Mouse (Mus musculus) liver, adult 2 months (tissue): Measurements from ENCODE around the gene Tekt2. TPM values are rescaled to one million over a fixed set of nuclear protein-coding genes. Genes with fewer than 3 reads are reported as not detected.
A peak's percentile ranks its signal among the peaks of the same experiment; 100 is the strongest.

ENCODE experiments used
- DNase-seq: peaks from one replicate; pipeline ENCODE4 v3.0.0-alpha.2; 2011; ENCODE audit warnings: low read depth, low spot score; ENCODE audit errors: extremely low read depth
- H3K27ac ChIP-seq: fragments of 200-500 bp; replicated peaks from 2 replicates; pipeline ENCODE4 v1.5.1; 2012; ENCODE audit warnings: low read depth, mild to moderate bottlenecking, control low read depth, inconsistent platforms, low read length; ENCODE audit not compliant: insufficient read depth
- H3K27me3 ChIP-seq: fragments of 200-500 bp; 2 replicates; pipeline ENCODE4 v1.6.1; 2012; ENCODE audit warnings: mild to moderate bottlenecking, moderate library complexity, low read length, inconsistent platforms; ENCODE audit not compliant: control insufficient read depth, insufficient read depth
- H3K36me3 ChIP-seq: fragments of 200-500 bp; 2 replicates; pipeline ENCODE4 v1.6.1; 2012; ENCODE audit warnings: low read length, inconsistent platforms; ENCODE audit not compliant: control insufficient read depth, insufficient read depth
- H3K4me1 ChIP-seq: fragments of 200-500 bp; 2 replicates; pipeline ENCODE4 v1.6.1; 2011; ENCODE audit warnings: low read length; ENCODE audit not compliant: control insufficient read depth, insufficient read depth
- H3K4me3 ChIP-seq: fragments of 200-500 bp; 2 replicates; pipeline ENCODE4 v1.5.1; 2011; ENCODE audit warnings: low read depth, mild to moderate bottlenecking, control low read depth, low read length, moderate library complexity; ENCODE audit not compliant: insufficient read depth
- H3K79me2 ChIP-seq: fragments of 200-500 bp; 2 replicates; pipeline ENCODE4 v1.6.1; 2012; ENCODE audit warnings: inconsistent platforms, mild to moderate bottlenecking, low read length, moderate library complexity; ENCODE audit not compliant: control insufficient read depth, insufficient read depth
- H3K9ac ChIP-seq: fragments of 200-500 bp; 2 replicates; pipeline ENCODE4 v1.6.1; 2012; ENCODE audit warnings: low read depth, mild to moderate bottlenecking, control low read depth, inconsistent platforms, low read length
- CTCF ChIP-seq: fragments of 200-500 bp; IDR thresholded peaks from 2 replicates; pipeline ENCODE4 v1.5.1; 2011; ENCODE audit warnings: low read depth, low read length, control low read depth
- POLR2A ChIP-seq: fragments of 200-500 bp; IDR thresholded peaks from 2 replicates; pipeline ENCODE4 v1.6.1; 2011; ENCODE audit warnings: low read length, control low read depth; ENCODE audit not compliant: insufficient read depth; ENCODE audit errors: extremely low read depth
- WGBS: fragments of 180-500 bp; shearing (Covaris S2); methylation state at CpG from one replicate; pipeline ENCODE4 v1.1.7; 2018; 5-methylcytosine and 5-hydroxymethylcytosine counted together
- polyA plus RNA-seq: library from polyadenylated mRNA; depleted of rRNA; stranded (reverse); fragments of >200 nt; gene quantifications from 2 replicates; pipeline ENCODE4 v1.2.3, GENCODE M21; 2012
- total RNA-seq: library from RNA; depleted of rRNA; stranded (reverse); fragments of >200 nt; gene quantifications from 2 replicates; pipeline ENCODE4 v1.2.3, GENCODE M21; 2014

Tekt2 gene
- total and polyA plus RNA-seq, 2 experiments, result 0.37 to 0.43 TPM

DNA sequence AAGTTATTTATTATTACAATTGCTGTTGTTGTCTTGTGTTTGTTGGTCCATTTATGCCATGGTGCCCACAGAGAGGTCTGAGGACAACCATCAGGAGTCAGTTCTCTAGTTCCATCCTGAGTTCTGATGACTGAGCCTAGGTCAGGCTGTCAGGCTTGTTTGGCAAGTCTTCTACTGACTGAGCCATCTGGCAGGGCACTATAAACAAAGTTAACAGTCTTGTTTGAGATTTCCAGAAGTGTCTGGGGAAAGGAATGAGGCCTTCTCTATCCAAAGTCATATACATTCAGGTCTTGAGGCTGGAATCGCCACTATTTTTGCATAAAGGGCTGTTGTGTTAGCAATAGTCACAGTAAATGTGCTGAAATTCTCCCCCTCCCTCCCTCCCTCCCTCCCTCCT lies 6.3 kb upstream of the Tekt2 start:
- Histone ChIP-seq H3K79me2 (no peaks in the 10 kb centered on the region), H3K27me3 (no peaks in the 10 kb centered on the region), H3K4me3 (no peak overlapping the region), H3K27ac (no peak overlapping the region), H3K36me3 (peaks cover 7% of the 10 kb centered on the region; the same call in 1 of the 2 replicates), H3K9ac (no peak overlapping the region), H3K4me1 (no peaks in the 10 kb centered on the region)
- 71% methylated on average over 1 of the region's 1 CpGs for WGBS
- DNase-seq, result no peak
- TF ChIP-seq CTCF (no peak), POLR2A (no peak)

- Histone ChIP-seq H3K27ac (no peak overlapping the region), H3K4me1 (no peaks in the 10 kb centered on the region), H3K9ac (no peak overlapping the region), H3K27me3 (no peaks in the 10 kb centered on the region), H3K79me2 (no peaks in the 10 kb centered on the region), H3K36me3 (peaks cover 5% of the 10 kb centered on the region; the same call in 1 of the 2 replicates), H3K4me3 (no peak overlapping the region)
- WGBS, result 95% methylated on average over 4 of the region's 4 CpGs
- DNase-seq, result no peak
- TF ChIP-seq CTCF (no peak), POLR2A (no peak)
These were observed 4.8 kb upstream of the Tekt2 start for GRCm38 (mm10) chr4:126330295-126330694.

DNA sequence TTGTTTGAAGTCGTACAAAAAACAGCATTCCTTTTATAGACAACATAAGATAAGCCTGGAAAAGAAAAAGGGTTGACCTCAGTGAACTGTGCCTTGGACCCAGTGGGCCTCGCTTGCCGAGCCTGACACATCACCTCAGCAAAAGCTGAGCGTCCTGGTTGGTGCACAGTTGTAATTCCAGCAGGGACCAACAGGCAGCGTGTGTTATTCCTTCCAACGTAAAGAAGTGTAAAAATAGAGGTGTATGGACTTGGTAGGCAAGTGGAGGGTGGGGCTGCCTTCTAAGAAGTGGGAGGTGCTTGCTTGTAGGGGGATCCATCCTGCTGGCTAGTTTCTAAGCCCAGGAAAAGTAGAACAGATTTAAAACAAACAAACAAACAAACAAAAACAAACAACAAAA lies 548 bp upstream of the Tekt2 start:
- TF ChIP-seq CTCF (no peak), POLR2A (no peak)
- no peaks in the 10 kb centered on the region for H3K4me1 ChIP-seq

GRCm38 (mm10) chr4:126324861-126325260 lies 627 bp downstream of the Tekt2 start:
- H3K4me3 ChIP-seq, result no peak overlapping the region
- WGBS, result 75% methylated on average over 13 of the region's 13 CpGs
- H3K4me1 ChIP-seq, result peaks cover 5% of the 10 kb centered on the region
- no peaks in the 10 kb centered on the region for H3K36me3 ChIP-seq
- H3K27me3 ChIP-seq, result no peaks in the 10 kb centered on the region
- TF ChIP-seq POLR2A, result no peak
- peaks cover 8% of the 10 kb centered on the region for H3K79me2 ChIP-seq
- H3K9ac ChIP-seq, result no peak overlapping the region
- no peak overlapping the region for H3K27ac ChIP-seq
- no peak for DNase-seq

More for the DNA sequence above, 548 bp upstream of the Tekt2 start:
- H3K79me2 ChIP-seq, result peaks cover 4% of the 10 kb centered on the region
- 55% methylated on average over 6 of the region's 6 CpGs for WGBS
- H3K9ac ChIP-seq, result no peak overlapping the region
- no peak overlapping the region for H3K27ac ChIP-seq
- H3K27me3 ChIP-seq, result no peaks in the 10 kb centered on the region
- no peaks in the 10 kb centered on the region for H3K36me3 ChIP-seq
- H3K4me3 ChIP-seq, result no peak overlapping the region
- DNase-seq, result no peak

DNA sequence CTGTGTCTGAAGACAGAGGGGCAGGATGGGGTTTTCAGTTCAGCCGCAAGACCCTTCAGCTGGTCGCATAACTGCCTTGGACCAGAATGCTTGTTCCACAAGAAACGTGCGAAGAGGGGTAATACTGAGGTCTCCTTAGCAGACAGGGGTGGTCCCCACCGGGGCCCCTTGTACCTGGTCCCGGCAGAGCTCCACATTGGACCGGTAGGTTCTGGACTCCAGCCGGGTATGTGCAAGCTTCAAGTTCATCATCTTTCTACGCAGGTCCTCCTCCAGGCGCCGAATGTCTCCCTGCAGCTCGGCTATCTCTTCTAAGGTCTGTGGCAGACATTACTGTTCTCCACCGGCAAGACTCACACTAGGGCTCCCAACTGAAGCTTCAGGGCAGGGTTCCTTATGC lies 2.8 kb downstream of the Tekt2 start:
- no peak for TF ChIP-seq POLR2A
- TF ChIP-seq CTCF, result no peak
- Histone ChIP-seq H3K9ac (no peak overlapping the region), H3K27me3 (no peaks in the 10 kb centered on the region), H3K4me1 (peaks cover 6% of the 10 kb centered on the region), H3K36me3 (no peaks in the 10 kb centered on the region), H3K4me3 (no peak overlapping the region), H3K27ac (no peak overlapping the region), H3K79me2 (peaks cover 8% of the 10 kb centered on the region)
- DNase-seq, result no peak
- 94% methylated on average over 13 of the region's 13 CpGs for WGBS

DNA sequence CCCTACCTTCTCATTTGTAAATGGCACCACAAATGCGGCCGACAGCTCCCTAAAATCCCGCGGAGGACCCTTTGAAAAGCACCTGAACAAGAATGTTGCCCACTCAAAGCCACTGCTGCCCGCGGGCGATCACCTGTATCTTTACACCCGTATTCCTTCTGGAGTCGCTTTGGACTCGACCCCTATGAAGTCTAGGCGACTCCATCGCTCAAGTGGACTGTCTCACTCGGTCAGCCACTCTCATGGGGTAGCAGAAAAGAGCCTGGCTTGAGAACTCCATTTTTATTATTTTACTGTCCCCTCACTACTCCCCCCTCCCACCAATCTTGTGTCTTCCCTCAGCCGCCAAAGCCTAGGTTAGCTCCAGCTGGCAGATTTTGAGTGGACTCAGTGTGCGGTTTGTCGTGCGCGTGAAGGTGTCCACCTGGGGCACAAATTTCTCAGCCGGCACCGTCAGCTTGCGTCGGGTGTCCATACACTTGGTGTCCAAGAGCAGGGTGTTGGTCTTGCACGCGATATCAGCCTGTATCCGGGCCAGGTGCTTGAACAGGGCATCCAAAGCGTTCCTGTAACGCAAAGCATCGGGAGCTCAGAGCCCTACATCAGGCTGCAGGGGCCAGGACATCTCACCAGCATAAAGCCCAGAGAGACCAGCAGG lies 3.5 kb downstream of the Tekt2 start:
- Histone ChIP-seq H3K4me1 (peaks cover 6% of the 10 kb centered on the region), H3K27me3 (no peaks in the 10 kb centered on the region), H3K27ac (no peak overlapping the region), H3K79me2 (peaks cover 8% of the 10 kb centered on the region), H3K36me3 (peaks cover under 1% of the 10 kb centered on the region; the same call in 1 of the 2 replicates), H3K4me3 (no peak overlapping the region; the same call in 1 of the 2 replicates), H3K9ac (peak overlapping the region; percentile 18; the same call in 1 of the 2 replicates)
- DNase-seq, result no peak
- WGBS, result 58% methylated on average over 28 of the region's 28 CpGs
- TF ChIP-seq CTCF, result no peak
- TF ChIP-seq POLR2A, result no peak
